Mouse (Mus musculus) common myeloid progenitor, adult 5-6 weeks (primary cell): Measurements from ENCODE around the gene Wnk1. TPM values are rescaled to one million over a fixed set of nuclear protein-coding genes. Genes with fewer than 3 reads are reported as not detected.

Experiments
- ATAC-seq: replicated peaks from 2 replicates; pipeline ENCODE4 v1.8.0; 2016; ENCODE audit warnings: low read depth, mild to moderate bottlenecking, moderate TSS enrichment, inconsistent platforms; ENCODE audit not compliant: poor library complexity, severe bottlenecking
- total RNA-seq: library from RNA; stranded (forward); fragments of 200-1000, 187-1606 nt; gene quantifications from 2 replicates; pipeline ENCODE4 v1.2.3, GENCODE M21; 2017

Wnk1 gene
- total RNA-seq, 1 experiment from 2014 or later = 332 TPM

- no peak for ATAC-seq
Measured at GRCm38 (mm10) chr6:119915710-119916109, 122.8 kb downstream of the Wnk1 start.

- ATAC-seq = peak; percentile 32; the same call in 1 of the 2 replicates
Measured at GRCm38 (mm10) chr6:119912046-119912445, 126.4 kb downstream of the Wnk1 start.

- no peak for ATAC-seq
Measured at GRCm38 (mm10) chr6:119905461-119905860, 133.0 kb downstream of the Wnk1 start.

- ATAC-seq = no peak
Measured at GRCm38 (mm10) chr6:119903081-119903789, 135.2 kb downstream of the Wnk1 start.

- peak; percentile 93 for ATAC-seq
Measured at GRCm38 (mm10) chr6:119902204-119903080, 136.0 kb downstream of the Wnk1 start, which contains the start of gene Rad52. Rad52 (plus strand) TSS chr6:119902698.

GRCm38 (mm10) chr6:119892711-119893110 is 145.8 kb downstream of the Wnk1 start:
- peak; percentile 90 for ATAC-seq

- 0 out of 2 replicates have a peak, but pooled peaks have one; percentile 36 for ATAC-seq
Measured at GRCm38 (mm10) chr6:119883151-119883550, 155.3 kb downstream of the Wnk1 start.

Other genes with a start within 250 kb of the Wnk1 start
- gene Erc1, start 190.5 kb downstream of the Wnk1 start, total RNA-seq = 11.5 and 13.9 TPM in 2 replicates
- 17.9 and 21.1 TPM in 2 replicates for gene Rad52, start 136.0 kb downstream of the Wnk1 start, total RNA-seq
- gene Ninj2, start 54.7 kb upstream of the Wnk1 start, total RNA-seq = not detected in 2 replicates